Mouse (Mus musculus) forebrain, embryonic 11.5 days (tissue): ENCODE results near the gene Pecam1. TPM values are rescaled to one million over a fixed set of nuclear protein-coding genes. Genes with fewer than 3 reads are reported as not detected.

ENCODE experiments used
- ATAC-seq: fragments of 200-750 bp; cut with Nextera tagmentation; replicated peaks from 2 replicates; pipeline ENCODE4 v1.8.0; 2017; ENCODE audit warnings: moderate TSS enrichment; ENCODE audit not compliant: low FRiP score
- DNase-seq: peaks from one replicate; pipeline ENCODE4 v3.0.0-alpha.2; 2017; ENCODE audit warnings: low spot score
- H3K27ac ChIP-seq: fragments of 300-500 bp; sonication (generic); 2 replicates; pipeline ENCODE4 v1.5.1; 2014; ENCODE audit warnings: low read depth, low read length
- H3K27me3 ChIP-seq: fragments of 300-500 bp; sonication (generic); 2 replicates; pipeline ENCODE4 v1.6.1; 2014; ENCODE audit warnings: mild to moderate bottlenecking, low read length, mixed read lengths; ENCODE audit not compliant: control insufficient read depth, insufficient read depth
- H3K36me3 ChIP-seq: fragments of 300-500 bp; sonication (generic); 2 replicates; pipeline ENCODE4 v1.6.1; 2014; ENCODE audit warnings: mild to moderate bottlenecking, low read length, moderate library complexity, mixed read lengths; ENCODE audit not compliant: control insufficient read depth, insufficient read depth
- H3K4me1 ChIP-seq: fragments of 300-500 bp; sonication (generic); replicated peaks from 2 replicates; pipeline ENCODE4 v1.6.1; 2014; ENCODE audit warnings: low read length, mixed read lengths; ENCODE audit not compliant: control insufficient read depth, insufficient read depth
- H3K4me2 ChIP-seq: fragments of 300-500 bp; sonication (generic); 2 replicates; pipeline ENCODE4 v1.6.1; 2014; ENCODE audit warnings: low read depth, mild to moderate bottlenecking, low read length, moderate library complexity, mixed read lengths; ENCODE audit not compliant: severe bottlenecking
- H3K4me3 ChIP-seq: fragments of 300-500 bp; sonication (generic); 2 replicates; pipeline ENCODE4 v1.5.1; 2014; ENCODE audit warnings: low read depth, low read length
- H3K9ac ChIP-seq: fragments of 300-500 bp; sonication (generic); 2 replicates; pipeline ENCODE4 v1.6.1; 2014; ENCODE audit warnings: low read length
- H3K9me3 ChIP-seq: fragments of 300-500 bp; sonication (generic); 2 replicates; pipeline ENCODE4 v1.6.1; 2016; ENCODE audit warnings: low read length, mixed read lengths; ENCODE audit not compliant: control insufficient read depth
- WGBS: fragments of 180-500 bp; shearing (Covaris S2); extraction: QIAGEN DNeasy Blood & Tissue Kit; methylation state at CpG from one replicate; pipeline ENCODE4 v1.1.7; 2014; 5-methylcytosine and 5-hydroxymethylcytosine counted together
- microRNA-seq: library from miRNA; unstranded; fragments of <30 nt; microRNA quantifications from one replicate; pipeline ENCODE4, GENCODE M21; 2016; ENCODE audit not compliant: insufficient number of aligned reads
- polyA plus RNA-seq: library from polyadenylated mRNA; unstranded; fragments of >200 nt; fragmentation: Nextera tagmentation; extraction: Ambion mirVana; gene quantifications from 2 replicates; pipeline ENCODE4 v1.2.1, GENCODE M21; 2014

Pecam1 gene
- polyA plus RNA-seq, 1 experiment from 2014 or later = 18.8 TPM

GRCm38 (mm10) chr11:106609731-106610130 is 140.7 kb downstream of the Pecam1 start:
- ATAC-seq (no peak), DNase-seq (no peak)
- no peak overlapping the region for H3K4me2 ChIP-seq
- H3K4me1 ChIP-seq = peaks cover 4% of the 10 kb centered on the region; the same call in 1 of the 2 replicates
- no peaks in the 10 kb centered on the region for H3K27me3 ChIP-seq
- no peak overlapping the region for H3K27ac ChIP-seq
- H3K36me3 ChIP-seq = no peaks in the 10 kb centered on the region
- H3K9me3 ChIP-seq = no peaks in the 10 kb centered on the region
- 79% methylated on average over 8 of the region's 8 CpGs for WGBS
- no peak overlapping the region for H3K9ac ChIP-seq
- H3K4me3 ChIP-seq = no peak overlapping the region

DNA sequence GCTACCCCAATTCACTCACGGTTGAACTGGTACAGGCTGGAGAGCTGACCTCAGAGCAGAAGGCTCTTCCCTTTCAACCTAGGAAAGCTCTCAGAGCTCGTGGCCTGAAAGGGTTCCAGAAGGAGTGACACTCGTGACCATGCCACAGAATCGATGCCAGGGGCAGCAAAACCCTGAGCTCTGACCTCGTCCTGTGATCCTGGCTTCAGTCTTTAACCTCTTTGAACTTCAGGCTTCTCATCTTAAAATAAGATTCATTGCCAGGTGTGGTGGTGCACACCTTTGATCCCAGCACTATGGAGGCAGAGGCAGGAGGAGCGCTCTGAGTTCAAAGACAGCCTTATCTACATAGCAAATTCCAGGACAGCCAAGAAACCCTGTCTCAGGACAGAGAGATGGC is 143.1 kb downstream of the Pecam1 start:
- H3K9ac ChIP-seq = no peak overlapping the region
- no peak overlapping the region for H3K4me2 ChIP-seq
- ATAC-seq (no peak), DNase-seq (no peak)
- H3K4me3 ChIP-seq = no peak overlapping the region
- no peaks in the 10 kb centered on the region for H3K27me3 ChIP-seq
- H3K36me3 ChIP-seq = no peaks in the 10 kb centered on the region
- H3K4me1 ChIP-seq = no peaks in the 10 kb centered on the region; the same call in 1 of the 2 replicates
- H3K27ac ChIP-seq = no peak overlapping the region
- WGBS = 56% methylated on average over 6 of the region's 6 CpGs
- no peaks in the 10 kb centered on the region for H3K9me3 ChIP-seq

- Histone ChIP-seq H3K36me3 (no peaks in the 10 kb centered on the region), H3K27ac (no peak overlapping the region), H3K4me3 (no peak overlapping the region), H3K4me1 (no peaks in the 10 kb centered on the region; the same call in 1 of the 2 replicates), H3K9ac (no peak overlapping the region), H3K4me2 (no peak overlapping the region), H3K9me3 (no peaks in the 10 kb centered on the region), H3K27me3 (no peaks in the 10 kb centered on the region)
- DNase-seq = no peak
- 37% methylated on average over 5 of the region's 5 CpGs for WGBS
- ATAC-seq = no peak
Measured at GRCm38 (mm10) chr11:106606042-106606441, 144.4 kb downstream of the Pecam1 start.

Small RNA genes within 50 kb of the gene (microRNA-seq; reads per million reads assigned to microRNA genes)
- gene Gm25994 (not detected), gene Mir3064 (32.8 reads per million, percentile 22 among the genes with 10 or more reads in this experiment)

Other genes with a start within 250 kb of the Pecam1 start
- gene Tex2, start 137.2 kb downstream of the Pecam1 start, polyA plus RNA-seq = 8.3 and 8.8 TPM in 2 replicates
- gene Milr1, start 598 bp upstream of the Pecam1 start, polyA plus RNA-seq = 0.63 and 1.3 TPM in 2 replicates
- 8.9 and 9.1 TPM in 2 replicates for gene Polg2, start 28.9 kb upstream of the Pecam1 start, polyA plus RNA-seq
- 508 and 538 TPM in 2 replicates for gene Ddx5, start 38.6 kb upstream of the Pecam1 start, polyA plus RNA-seq
- 20.8 and 23.0 TPM in 2 replicates for gene Cep95, start 38.6 kb upstream of the Pecam1 start, polyA plus RNA-seq
- 18.9 and 20.1 TPM in 2 replicates for gene Smurf2, start 170.1 kb upstream of the Pecam1 start, polyA plus RNA-seq
- 764 and 777 TPM in 2 replicates for gene Kpna2, start 248.9 kb upstream of the Pecam1 start, polyA plus RNA-seq